Mouse (Mus musculus): Measurements from ENCODE around the gene Clhc1. TPM values are rescaled to one million over a fixed set of nuclear protein-coding genes. Genes with fewer than 3 reads are reported as not detected.
A peak's percentile ranks its signal among the peaks of the same experiment; 100 is the strongest.

Gene Clhc1
- polyA plus RNA-seq, 1 experiment: 0.32 TPM

DNA sequence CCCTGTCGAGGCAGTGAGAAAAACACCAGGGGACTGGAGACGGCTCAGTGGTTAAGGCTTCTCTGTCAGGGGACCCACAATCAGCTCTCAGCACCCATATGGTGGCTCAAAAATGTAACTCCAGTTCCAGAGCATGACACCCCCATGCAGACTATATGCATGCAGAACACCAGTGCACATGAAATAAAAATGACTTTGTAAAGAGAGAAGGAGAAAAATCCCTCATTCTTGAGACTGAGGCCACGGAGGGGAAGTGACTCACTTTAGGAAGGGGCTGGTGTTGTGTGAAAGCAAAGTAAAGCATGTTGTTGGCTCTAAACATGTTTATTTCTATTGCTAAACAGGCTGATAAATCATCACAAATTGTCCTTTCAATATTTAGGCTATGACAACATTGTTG, 13.2 kb downstream of the Clhc1 start:
- DNase-seq (ENCODE audit: low read depth): no peak

GRCm38 (mm10) chr11:29563406-29563805, 15.7 kb downstream of the Clhc1 start:
- DNase-seq (ENCODE audit: low read depth): no peak

DNA sequence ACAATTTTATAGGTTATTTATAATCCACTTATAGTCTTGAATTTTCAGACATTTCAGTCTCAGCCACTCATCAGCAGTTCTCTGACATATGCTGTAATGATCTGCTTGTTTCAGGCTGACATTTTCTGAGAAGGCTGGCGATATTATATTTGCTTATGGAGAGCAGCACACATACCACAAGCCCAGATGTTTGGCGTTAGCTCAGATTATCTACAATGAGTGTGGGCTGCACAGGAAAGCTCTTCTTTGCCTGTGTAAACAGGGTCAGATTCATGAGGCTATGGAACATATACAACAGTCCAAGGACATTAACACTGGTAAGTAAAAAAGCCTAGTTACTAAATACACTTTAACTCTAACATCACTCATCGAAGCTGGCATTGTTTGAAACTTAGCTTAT, 23.8 kb downstream of the Clhc1 start:
- no peak for DNase-seq (ENCODE audit: low read depth)

GRCm38 (mm10) chr11:29572656-29573055, 24.9 kb downstream of the Clhc1 start:
- DNase-seq (ENCODE audit: low read depth): no peak

DNA sequence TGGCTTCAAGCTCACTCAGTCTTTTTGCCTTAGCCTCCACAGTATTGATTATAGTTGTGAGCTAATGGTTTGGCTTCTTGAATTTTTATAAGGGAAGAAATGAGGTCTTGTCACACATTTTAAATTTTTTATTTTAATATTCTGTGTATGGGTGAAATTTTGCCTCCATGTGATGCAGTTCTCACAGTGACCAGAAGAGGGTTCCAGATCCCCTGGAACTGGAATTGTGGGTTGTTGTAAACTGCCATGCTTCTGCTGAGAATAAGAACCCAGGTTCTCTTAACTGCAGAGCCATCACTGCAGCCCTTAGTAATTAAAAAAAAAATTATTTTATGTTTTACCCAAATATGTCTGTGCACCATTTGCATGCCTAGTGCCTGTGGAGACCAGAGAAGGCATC, 31.9 kb downstream of the Clhc1 start:
- DNase-seq (ENCODE audit: low read depth): no peak

- no peak for DNase-seq (ENCODE audit: low read depth)
These were observed 47.5 kb downstream of the Clhc1 start for GRCm38 (mm10) chr11:29595217-29595616.

DNA sequence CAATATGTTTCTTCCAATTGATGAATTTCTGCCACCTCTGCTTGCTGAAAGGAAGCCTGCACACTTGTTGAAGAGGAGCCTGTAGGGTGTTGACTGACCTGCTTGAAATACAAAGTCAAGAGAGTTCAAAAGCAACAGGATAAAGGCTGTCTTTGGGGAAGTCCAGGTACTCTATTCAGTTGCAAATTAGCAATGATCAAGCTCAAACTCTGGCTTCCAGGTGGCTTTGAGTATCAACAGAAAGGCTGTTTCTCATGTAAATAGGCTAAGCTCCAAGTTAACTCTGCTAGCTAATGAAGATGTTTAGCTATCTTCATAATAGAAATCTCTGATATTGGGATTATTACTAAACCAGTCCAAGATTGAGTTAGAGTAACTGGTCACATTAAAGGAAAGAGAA, 49.4 kb downstream of the Clhc1 start:
- no peak for DNase-seq (ENCODE audit: low read depth)

DNA sequence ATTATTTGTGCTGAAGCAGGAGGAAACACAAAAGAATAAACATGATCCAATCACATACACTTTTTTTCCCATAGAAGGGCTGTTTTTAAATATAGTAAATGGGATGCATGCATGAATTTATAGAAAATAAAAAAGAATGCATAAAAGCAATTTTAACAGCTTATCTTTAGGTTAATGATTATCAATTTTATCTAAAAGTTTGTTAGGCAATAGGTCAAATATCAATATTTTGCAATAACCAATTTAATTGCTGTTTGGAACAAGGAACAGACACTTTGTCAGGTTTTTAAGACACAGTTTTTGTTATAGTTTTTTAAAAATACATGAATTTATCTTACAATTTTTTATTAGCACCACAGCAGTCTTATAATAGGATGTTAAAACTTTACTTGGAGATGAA, 51.2 kb downstream of the Clhc1 start:
- DNase-seq (ENCODE audit: low read depth): no peak

GRCm38 (mm10) chr11:29603581-29603980, 55.8 kb downstream of the Clhc1 start:
- DNase-seq (ENCODE audit: low read depth): no peak

- DNase-seq (ENCODE audit: low read depth): no peak
These were observed 59.8 kb downstream of the Clhc1 start for GRCm38 (mm10) chr11:29607465-29607990.

- no peak for DNase-seq (ENCODE audit: low read depth)
These were observed 62.2 kb downstream of the Clhc1 start for GRCm38 (mm10) chr11:29609756-29610468.

DNA sequence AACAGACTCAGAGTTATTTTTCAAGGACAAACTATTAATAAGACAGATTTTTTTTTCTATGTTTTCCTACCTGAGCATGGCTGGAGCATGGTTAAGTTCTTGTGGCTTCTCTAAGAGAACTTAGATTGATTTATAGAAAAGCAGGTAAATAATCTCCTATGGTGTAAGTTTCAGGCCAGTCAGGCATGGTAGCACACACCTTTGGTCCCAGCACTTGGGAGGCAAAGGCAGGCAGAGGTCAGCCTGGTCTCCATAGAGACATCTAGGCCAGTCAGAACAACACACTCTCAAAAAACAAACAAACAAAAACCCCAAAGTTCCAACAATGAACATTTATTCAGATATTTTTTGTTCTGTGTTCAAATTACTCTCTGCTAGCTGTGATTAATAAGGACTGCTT, 64.3 kb downstream of the Clhc1 start:
- DNase-seq (ENCODE audit: low read depth): no peak

DNA sequence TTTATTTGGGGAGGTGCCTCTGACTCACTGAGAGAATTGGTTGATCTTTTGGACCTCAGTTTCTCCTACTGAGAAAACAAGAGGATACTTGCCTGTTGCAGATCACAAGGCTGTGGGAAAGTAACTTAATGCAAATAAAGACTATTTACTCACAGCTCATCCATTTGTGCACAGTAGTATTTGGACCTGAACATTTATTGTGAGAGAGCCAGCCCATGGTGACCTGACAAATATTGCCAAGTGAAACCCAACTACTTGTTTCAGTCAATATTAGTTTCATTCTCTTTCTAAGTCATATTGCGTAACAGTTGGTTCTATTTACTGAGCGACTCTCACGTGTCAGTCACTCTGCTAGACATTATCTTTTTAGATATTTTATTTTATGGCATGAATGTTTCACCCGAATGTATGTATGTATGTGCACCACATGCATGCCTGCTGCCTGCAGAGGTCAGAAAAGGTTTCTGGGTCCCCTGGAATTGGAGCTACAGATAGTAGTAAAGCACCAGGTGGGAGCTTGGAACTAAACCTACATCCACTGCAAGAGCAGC, 65.5 kb downstream of the Clhc1 start:
- no peak for DNase-seq (ENCODE audit: low read depth)

DNA sequence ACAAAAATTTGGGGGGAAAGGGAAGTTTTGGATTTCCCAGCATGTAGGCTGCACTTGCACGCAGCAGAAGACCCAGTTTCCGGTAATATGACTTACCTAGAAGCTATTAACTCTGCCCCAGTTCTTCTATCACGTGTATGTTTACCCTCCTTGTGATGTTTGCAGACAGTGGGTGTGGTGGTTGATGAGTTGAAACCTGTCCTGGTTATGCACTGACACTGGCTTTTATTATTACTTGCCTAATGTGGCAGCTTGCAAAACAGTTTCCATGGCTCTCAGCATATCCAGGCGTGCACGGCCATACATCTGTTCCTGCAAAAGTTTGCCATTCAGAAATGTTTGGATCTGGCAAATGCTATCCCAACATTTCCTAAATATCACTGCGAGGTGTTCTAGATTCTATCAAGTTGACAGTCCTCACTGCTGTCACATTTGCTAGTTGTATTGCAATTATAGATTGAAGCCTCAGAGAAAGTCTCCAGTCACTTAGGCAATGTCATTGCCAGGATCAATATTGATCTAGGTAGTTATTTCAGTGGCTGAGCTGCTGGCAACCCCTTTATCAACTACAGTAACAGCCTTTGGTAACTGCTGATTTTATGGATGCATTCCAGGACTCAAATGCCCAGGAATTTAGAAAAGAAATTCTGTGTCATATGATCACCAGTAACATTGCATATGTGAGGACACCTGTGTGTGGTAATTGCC, 66.6 kb downstream of the Clhc1 start:
- DNase-seq (ENCODE audit: low read depth): peak; percentile 67

GRCm38 (mm10) chr11:29622030-29622790, 74.5 kb downstream of the Clhc1 start:
- DNase-seq (ENCODE audit: low read depth): no peak

GRCm38 (mm10) chr11:29623327-29623726, 75.6 kb downstream of the Clhc1 start:
- no peak for DNase-seq (ENCODE audit: low read depth)

GRCm38 (mm10) chr11:29626541-29626940, 78.8 kb downstream of the Clhc1 start:
- DNase-seq (ENCODE audit: low read depth): no peak

DNA sequence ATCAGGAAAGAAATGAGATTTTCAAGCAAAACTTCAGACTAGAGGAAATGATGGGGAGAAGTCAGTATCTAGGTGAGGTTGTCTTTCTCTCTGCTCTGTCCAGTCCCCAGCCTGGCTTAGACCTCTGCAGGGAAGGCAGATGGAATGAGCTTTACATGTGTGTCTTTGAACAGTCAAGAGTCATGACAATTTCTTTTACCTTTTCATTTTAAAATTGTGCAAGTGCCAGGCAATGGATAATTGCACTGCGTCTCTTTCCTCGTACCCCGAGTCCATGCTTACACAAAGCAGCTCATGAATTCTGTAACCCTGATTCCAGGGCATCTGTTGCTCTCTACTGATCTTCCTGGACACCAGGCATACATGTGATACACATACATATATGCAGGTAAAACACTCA, 80.0 kb downstream of the Clhc1 start:
- no peak for DNase-seq (ENCODE audit: low read depth)
